Mouse (Mus musculus) right cerebral cortex, postnatal 36 days (tissue): ENCODE measurements around the gene Mcrs1.

Experiments used
- DNase-seq, 2 experiments: peaks; one replicate each; pipeline ENCODE4 v3.0.0; 2022; ENCODE audit warnings: low spot score in 2 of 2, mixed read lengths in 1 of 2

The Mcrs1 gene

GRCm38 (mm10) chr15:99213183-99213582 is 38.6 kb downstream of the Mcrs1 start:
- DNase-seq = no peak

DNA sequence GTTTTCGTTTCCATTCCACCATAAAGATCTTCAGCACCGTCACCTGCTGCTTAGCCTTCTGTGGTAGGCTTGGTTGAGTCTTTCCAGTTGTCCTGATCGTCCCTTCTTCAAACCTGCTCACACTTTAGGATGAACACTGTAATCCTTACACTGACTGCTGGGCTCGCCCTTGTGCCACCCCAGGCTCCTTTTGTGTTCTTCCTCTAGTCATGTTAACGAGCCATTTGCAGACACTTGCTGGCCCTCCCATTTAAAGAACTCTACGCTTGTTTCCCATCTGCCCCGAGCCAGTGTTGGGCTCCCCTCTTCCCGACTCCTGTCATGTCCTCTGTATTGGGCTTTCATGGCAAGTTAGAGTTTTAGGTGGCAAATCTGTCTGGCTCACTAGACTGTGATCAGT is 45.8 kb downstream of the Mcrs1 start:
- no peak for DNase-seq

DNA sequence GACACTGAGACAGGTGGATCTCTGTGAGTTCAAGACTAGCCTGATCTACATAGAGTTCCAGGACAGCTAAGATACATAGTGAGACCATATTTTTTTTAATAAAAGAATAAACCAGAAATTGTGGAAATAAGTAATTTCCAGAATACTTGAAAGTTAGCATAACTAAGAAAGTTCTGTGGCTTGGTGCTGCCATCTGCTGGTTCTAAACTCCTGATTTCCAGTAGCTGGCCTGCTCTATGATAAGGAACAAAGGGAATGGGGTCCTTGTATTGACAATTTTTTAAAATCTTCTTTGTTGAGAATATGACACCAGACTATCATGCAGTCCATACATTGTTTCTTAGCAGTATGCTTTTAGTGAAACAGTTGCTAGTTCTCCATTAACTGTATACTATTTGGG is 53.0 kb downstream of the Mcrs1 start:
- no peak for DNase-seq

GRCm38 (mm10) chr15:99195043-99195442 is 56.7 kb downstream of the Mcrs1 start:
- no peak for DNase-seq

DNA sequence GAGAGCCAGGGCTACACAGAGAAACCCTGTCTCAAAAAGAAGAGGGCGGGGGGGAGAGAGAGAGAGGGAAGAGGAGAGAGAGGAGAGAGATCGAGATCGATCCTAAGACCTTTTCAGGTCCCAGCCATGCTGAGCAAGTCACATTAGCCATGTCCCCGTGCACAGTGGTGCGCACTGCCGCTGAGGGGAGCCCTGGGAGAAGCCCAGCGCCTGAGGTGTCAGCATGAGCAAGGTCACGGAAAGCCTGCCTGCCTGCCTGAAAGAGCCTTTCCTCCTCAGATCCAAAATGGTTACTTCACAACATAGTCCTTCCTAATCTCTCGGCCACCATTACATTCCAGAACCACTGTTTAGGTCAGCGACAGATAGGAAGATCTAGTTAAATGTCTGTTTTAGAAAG is 57.4 kb downstream of the Mcrs1 start:
- DNase-seq = no peak
